Mouse (Mus musculus) kidney, embryonic 16.5 days (tissue): Measurements from ENCODE around the gene Ung. TPM values are rescaled to one million over a fixed set of nuclear protein-coding genes. Genes with fewer than 3 reads are reported as not detected.

ENCODE experiments used
- ATAC-seq: fragments of 200-750 bp; cut with Nextera tagmentation; 2 replicates; pipeline ENCODE4 v1.8.0; 2017; ENCODE audit warnings: moderate TSS enrichment; ENCODE audit not compliant: low FRiP score, low TSS enrichment
- H3K27ac ChIP-seq: fragments of 300-500 bp; sonication (generic); 2 replicates; pipeline ENCODE4 v1.5.1; 2014; ENCODE audit warnings: low read length
- H3K27me3 ChIP-seq: fragments of 300-500 bp; sonication (generic); 2 replicates; pipeline ENCODE4 v1.6.1; 2014; ENCODE audit warnings: low read length, control low read depth, mixed read lengths; ENCODE audit not compliant: insufficient read depth
- H3K36me3 ChIP-seq: fragments of 300-500 bp; sonication (generic); 2 replicates; pipeline ENCODE4 v1.6.1; 2014; ENCODE audit warnings: low read length, control low read depth, mixed read lengths; ENCODE audit not compliant: insufficient read depth
- H3K4me1 ChIP-seq: fragments of 300-500 bp; sonication (generic); 2 replicates; pipeline ENCODE4 v1.6.1; 2014; ENCODE audit warnings: low read length, control low read depth, mixed read lengths; ENCODE audit not compliant: insufficient read depth
- H3K4me2 ChIP-seq: fragments of 300-500 bp; sonication (generic); replicated peaks from 2 replicates; pipeline ENCODE4 v1.6.1; 2014; ENCODE audit warnings: low read depth, low read length
- H3K4me3 ChIP-seq: fragments of 300-500 bp; sonication (generic); 2 replicates; pipeline ENCODE4 v1.5.1; 2014; ENCODE audit warnings: mild to moderate bottlenecking, low read length
- H3K9ac ChIP-seq: fragments of 300-500 bp; sonication (generic); replicated peaks from 2 replicates; pipeline ENCODE4 v1.6.1; 2014; ENCODE audit warnings: low read length
- H3K9me3 ChIP-seq: fragments of 300-500 bp; sonication (generic); 2 replicates; pipeline ENCODE4 v1.6.1; 2016; ENCODE audit warnings: low read length, control low read depth
- WGBS: fragments of 180-500 bp; shearing (Covaris S2); extraction: QIAGEN DNeasy Blood & Tissue Kit; methylation state at CpG from one replicate; pipeline ENCODE4 v1.1.7; 2014; 5-methylcytosine and 5-hydroxymethylcytosine counted together
- polyA plus RNA-seq: library from polyadenylated mRNA; unstranded; fragments of >200 nt; fragmentation: Nextera tagmentation; extraction: Ambion mirVana; gene quantifications from 2 replicates; pipeline ENCODE4 v1.2.1, GENCODE M21; 2015

Gene Ung
- polyA plus RNA-seq = 56.2 and 57.0 TPM in 2 replicates

DNA sequence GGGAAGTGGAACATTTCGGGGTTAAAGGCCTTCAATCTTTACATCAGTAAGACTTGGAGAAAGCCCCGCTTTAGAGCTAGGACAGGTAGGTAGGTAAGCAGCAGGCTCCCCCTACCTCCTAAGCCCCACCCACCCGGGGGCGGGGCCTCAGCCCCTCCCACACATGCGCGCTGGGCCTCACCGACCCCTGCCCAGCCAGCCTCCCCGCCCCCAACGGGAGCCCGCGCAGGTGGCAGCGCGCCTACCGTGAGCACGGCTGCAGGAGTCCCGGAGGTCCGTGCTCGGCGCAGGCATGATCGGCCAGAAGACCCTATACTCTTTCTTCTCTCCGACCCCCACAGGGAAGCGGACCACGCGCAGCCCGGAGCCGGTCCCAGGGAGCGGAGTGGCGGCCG is at the start of gene Ung:
Gene Ung (plus strand): TSS at position 176 of the 395 bp plus-strand sequence.
- Histone ChIP-seq H3K27ac (peak within 1 kb of the TSS; percentile 79; the same call in 1 of the 2 replicates), H3K9me3 (no peaks in the 10 kb centered on the region), H3K27me3 (no peaks in the 10 kb centered on the region), H3K9ac (peak within 1 kb of the TSS; percentile 73), H3K4me2 (peak within 1 kb of the TSS; percentile 98), H3K36me3 (peaks cover 6% of the 10 kb centered on the region; the same call in 1 of the 2 replicates), H3K4me3 (peak within 1 kb of the TSS; percentile 89), H3K4me1 (peaks cover 26% of the 10 kb centered on the region)
- ATAC-seq = peak; percentile 39
- WGBS = 1% methylated on average over 28 of the region's 29 CpGs

GRCm38 (mm10) chr5:114085501-114085900 is 44.7 kb upstream of the Ung start:
- ATAC-seq = no peak
- no peak overlapping the region for H3K9ac ChIP-seq
- no peak overlapping the region for H3K27ac ChIP-seq
- 82% methylated on average over 14 of the region's 14 CpGs for WGBS
- H3K36me3 ChIP-seq = no peaks in the 10 kb centered on the region
- H3K4me2 ChIP-seq = no peak overlapping the region
- H3K27me3 ChIP-seq = no peaks in the 10 kb centered on the region
- no peaks in the 10 kb centered on the region for H3K9me3 ChIP-seq
- no peaks in the 10 kb centered on the region for H3K4me1 ChIP-seq
- no peak overlapping the region for H3K4me3 ChIP-seq

DNA sequence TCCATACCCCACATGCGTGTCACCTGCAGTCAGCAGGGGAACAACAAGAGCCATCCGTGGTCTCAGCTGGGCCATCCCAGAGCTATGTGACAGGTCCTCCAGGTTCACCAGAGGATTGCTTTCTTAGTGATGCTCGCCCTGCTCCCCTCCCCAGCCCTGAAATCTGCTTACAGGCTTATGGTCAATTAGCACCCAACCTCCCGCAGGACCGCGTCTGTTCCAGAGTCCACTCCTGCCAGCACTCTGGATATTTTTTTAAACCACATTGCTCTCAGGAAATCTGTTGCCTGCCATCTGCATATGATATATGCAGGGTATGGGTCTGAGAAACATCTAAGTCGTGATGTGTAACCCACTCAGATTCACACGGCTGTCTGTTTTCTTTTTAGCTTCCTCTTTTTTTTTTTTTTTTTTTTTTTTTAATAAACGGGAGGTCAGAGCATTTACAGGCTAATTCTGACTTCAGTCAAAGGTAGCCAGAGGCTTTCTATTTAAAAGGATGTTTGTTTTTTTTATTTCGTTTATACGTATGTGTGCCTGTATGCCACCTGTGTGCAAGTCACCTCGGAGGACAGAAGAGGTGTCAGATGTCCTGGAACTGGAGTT is 42.2 kb upstream of the Ung start:
- 65% methylated on average over 12 of the region's 12 CpGs for WGBS
- ATAC-seq = no peak
- Histone ChIP-seq H3K4me1 (peaks cover 7% of the 10 kb centered on the region), H3K9ac (no peak overlapping the region), H3K27me3 (no peaks in the 10 kb centered on the region), H3K36me3 (no peaks in the 10 kb centered on the region), H3K9me3 (no peaks in the 10 kb centered on the region), H3K4me2 (no peak overlapping the region), H3K4me3 (no peak overlapping the region), H3K27ac (no peak overlapping the region)

GRCm38 (mm10) chr5:114090421-114091013 is 39.7 kb upstream of the Ung start:
- no peak for ATAC-seq
- H3K27ac ChIP-seq = no peak overlapping the region
- no peaks in the 10 kb centered on the region for H3K9me3 ChIP-seq
- H3K4me1 ChIP-seq = peaks cover 7% of the 10 kb centered on the region
- no peaks in the 10 kb centered on the region for H3K36me3 ChIP-seq
- H3K27me3 ChIP-seq = no peaks in the 10 kb centered on the region
- no peak overlapping the region for H3K4me2 ChIP-seq
- no peak overlapping the region for H3K4me3 ChIP-seq
- WGBS = 29% methylated on average over 7 of the region's 7 CpGs
- H3K9ac ChIP-seq = no peak overlapping the region

- peak within 1 kb of the TSS; percentile 13; the same call in 1 of the 2 replicates for H3K4me3 ChIP-seq
- peak; percentile 57 for ATAC-seq
These were observed 39.0 kb upstream of the Ung start, which contains the start of gene Svop for GRCm38 (mm10) chr5:114091057-114091807. Svop (minus strand) TSS chr5:114091570.

DNA sequence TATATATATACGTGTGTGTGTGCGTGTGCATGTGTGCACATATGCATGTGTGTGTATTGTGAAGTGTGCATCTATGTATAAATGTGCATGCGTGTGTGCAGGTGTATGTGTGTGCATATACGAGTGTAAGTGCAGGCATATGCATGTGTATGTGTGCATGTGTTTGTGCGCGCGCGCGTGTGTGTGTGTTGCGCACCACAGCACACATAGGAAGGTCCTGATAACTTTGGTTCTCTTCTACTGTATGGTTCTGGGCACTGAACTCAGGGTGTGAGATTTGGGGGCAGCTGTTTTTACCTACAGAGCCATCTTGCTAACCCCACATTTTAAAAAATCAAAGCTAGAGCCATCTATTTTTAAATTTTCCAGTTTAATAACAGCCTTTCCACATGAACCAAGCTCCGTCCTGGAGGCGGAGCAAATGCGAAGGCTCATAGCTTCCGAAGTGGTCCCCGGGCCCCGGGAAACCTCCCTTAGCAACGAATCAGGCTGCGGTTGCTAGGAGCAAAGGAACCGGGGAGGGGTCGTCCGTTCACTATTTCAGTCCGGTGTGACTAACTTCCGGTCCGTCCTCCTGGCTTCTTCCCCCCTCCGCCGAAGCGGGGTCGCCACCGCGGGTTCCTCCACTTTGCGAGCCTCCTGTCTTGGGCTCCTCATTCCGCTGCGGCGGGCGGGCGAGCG is 30.3 kb upstream of the Ung start:
- Histone ChIP-seq H3K4me2 (peak overlapping the region; percentile 83), H3K4me3 (peak overlapping the region; percentile 75), H3K4me1 (peaks cover 10% of the 10 kb centered on the region), H3K27me3 (no peaks in the 10 kb centered on the region), H3K36me3 (0 out of 2 replicates have a peak, but pooled peaks cover 15% of the 10 kb centered on the region), H3K27ac (peak overlapping the region; percentile 49), H3K9ac (peak overlapping the region; percentile 90), H3K9me3 (no peaks in the 10 kb centered on the region)
- WGBS = 7% methylated on average over 37 of the region's 37 CpGs
- peak; percentile 92 for ATAC-seq

More at GRCm38 (mm10) chr5:114091057-114091807, 39.0 kb upstream of the Ung start, which contains the start of gene Svop:
- no peaks in the 10 kb centered on the region for H3K9me3 ChIP-seq
- peak within 1 kb of the TSS; percentile 46 for H3K4me2 ChIP-seq
- H3K36me3 ChIP-seq = no peaks in the 10 kb centered on the region
- no peaks in the 10 kb centered on the region for H3K27me3 ChIP-seq
- no peak within 1 kb of the TSS for H3K27ac ChIP-seq
- 3% methylated on average over 40 of the region's 40 CpGs for WGBS
- H3K4me1 ChIP-seq = peaks cover 7% of the 10 kb centered on the region
- H3K9ac ChIP-seq = no peak within 1 kb of the TSS

GRCm38 (mm10) chr5:114100390-114101099 is 29.6 kb upstream of the Ung start:
- H3K9me3 ChIP-seq = no peaks in the 10 kb centered on the region
- no peaks in the 10 kb centered on the region for H3K27me3 ChIP-seq
- 1% methylated on average over 58 of the region's 64 CpGs for WGBS
- H3K4me3 ChIP-seq = peak overlapping the region; percentile 75
- peak overlapping the region; percentile 49 for H3K27ac ChIP-seq
- H3K4me1 ChIP-seq = peaks cover 10% of the 10 kb centered on the region
- 0 out of 2 replicates have a peak, but pooled peaks cover 15% of the 10 kb centered on the region for H3K36me3 ChIP-seq
- peak overlapping the region; percentile 90 for H3K9ac ChIP-seq
- peak; percentile 70; the same call in 1 of the 2 replicates for ATAC-seq
- peak overlapping the region; percentile 83 for H3K4me2 ChIP-seq

GRCm38 (mm10) chr5:114101873-114102272 is 28.3 kb upstream of the Ung start:
- Histone ChIP-seq H3K4me3 (no peak overlapping the region), H3K4me1 (peaks cover 10% of the 10 kb centered on the region), H3K9me3 (no peaks in the 10 kb centered on the region), H3K36me3 (peaks cover 28% of the 10 kb centered on the region), H3K9ac (no peak overlapping the region), H3K4me2 (no peak overlapping the region), H3K27ac (no peak overlapping the region), H3K27me3 (no peaks in the 10 kb centered on the region)
- ATAC-seq = no peak
- WGBS = 94% methylated on average over 4 of the region's 4 CpGs

GRCm38 (mm10) chr5:114102807-114103206 is 27.4 kb upstream of the Ung start:
- Histone ChIP-seq H3K4me1 (peaks cover 10% of the 10 kb centered on the region), H3K4me3 (no peak overlapping the region), H3K9ac (no peak overlapping the region), H3K4me2 (no peak overlapping the region), H3K27me3 (no peaks in the 10 kb centered on the region), H3K27ac (no peak overlapping the region), H3K9me3 (no peaks in the 10 kb centered on the region), H3K36me3 (peaks cover 31% of the 10 kb centered on the region)
- 81% methylated on average over 1 of the region's 1 CpGs for WGBS
- no peak for ATAC-seq
